Mouse (Mus musculus) midbrain, embryonic 13.5 days (tissue): ENCODE data around the gene Mindy4. TPM values are rescaled to one million over a fixed set of nuclear protein-coding genes. Genes with fewer than 3 reads are reported as not detected.

Experiments
- ATAC-seq: fragments of 200-750 bp; cut with Nextera tagmentation; 2 replicates; pipeline ENCODE4 v1.8.0; 2017; ENCODE audit warnings: mild to moderate bottlenecking, moderate TSS enrichment, moderate library complexity
- H3K27ac ChIP-seq: fragments of 300-500 bp; sonication (generic); 2 replicates; pipeline ENCODE4 v1.5.1; 2015; ENCODE audit warnings: inconsistent platforms, mild to moderate bottlenecking, moderate library complexity
- H3K27me3 ChIP-seq: fragments of 300-500 bp; sonication (generic); 2 replicates; pipeline ENCODE4 v1.6.1; 2015; ENCODE audit warnings: mild to moderate bottlenecking, inconsistent platforms
- H3K36me3 ChIP-seq: fragments of 300-500 bp; sonication (generic); 2 replicates; pipeline ENCODE4 v1.6.1; 2015; ENCODE audit warnings: mild to moderate bottlenecking, inconsistent platforms
- H3K4me1 ChIP-seq: fragments of 300-500 bp; sonication (generic); replicated peaks from 2 replicates; pipeline ENCODE4 v1.6.1; 2015; ENCODE audit warnings: inconsistent platforms
- H3K4me2 ChIP-seq: fragments of 300-500 bp; sonication (generic); replicated peaks from 2 replicates; pipeline ENCODE4 v1.6.1; 2015; ENCODE audit warnings: moderate library complexity, mild to moderate bottlenecking, inconsistent platforms
- H3K4me3 ChIP-seq: fragments of 300-500 bp; sonication (generic); replicated peaks from 2 replicates; pipeline ENCODE4 v1.5.1; 2015; ENCODE audit warnings: mild to moderate bottlenecking, inconsistent platforms
- H3K9ac ChIP-seq: fragments of 300-500 bp; sonication (generic); replicated peaks from 2 replicates; pipeline ENCODE4 v1.6.1; 2015; ENCODE audit warnings: mild to moderate bottlenecking, inconsistent platforms
- H3K9me3 ChIP-seq: fragments of 300-500 bp; sonication (generic); 2 replicates; pipeline ENCODE4 v1.6.1; 2016; ENCODE audit warnings: mild to moderate bottlenecking, inconsistent platforms
- WGBS: fragments of 180-500 bp; shearing (Covaris S2); methylation state at CpG from one replicate; pipeline ENCODE4 v1.1.7; 2015; 5-methylcytosine and 5-hydroxymethylcytosine counted together
- polyA plus RNA-seq: library from polyadenylated mRNA; unstranded; fragments of >200 nt; fragmentation: Nextera tagmentation; extraction: Ambion mirVana; gene quantifications from 2 replicates; pipeline ENCODE4 v1.2.1, GENCODE M21; 2015

Gene Mindy4
- polyA plus RNA-seq, 1 experiment from 2014 or later, result 11.6 TPM

- no peak overlapping the region for H3K4me2 ChIP-seq
- H3K9me3 ChIP-seq, result no peaks in the 10 kb centered on the region
- peak; percentile 7; the same call in 1 of the 2 replicates for ATAC-seq
- no peak overlapping the region for H3K27ac ChIP-seq
- H3K4me1 ChIP-seq, result no peaks in the 10 kb centered on the region
- H3K9ac ChIP-seq, result no peak overlapping the region
- WGBS, result 87% methylated on average over 4 of the region's 4 CpGs
- peaks cover 7% of the 10 kb centered on the region for H3K36me3 ChIP-seq
- no peak overlapping the region for H3K4me3 ChIP-seq
- H3K27me3 ChIP-seq, result no peaks in the 10 kb centered on the region
These were observed 117.7 kb downstream of the Mindy4 start for GRCm38 (mm10) chr6:55320894-55321293.

- Histone ChIP-seq H3K27me3 (no peaks in the 10 kb centered on the region), H3K27ac (no peak overlapping the region), H3K36me3 (peaks cover 7% of the 10 kb centered on the region), H3K9me3 (no peaks in the 10 kb centered on the region), H3K4me2 (no peak overlapping the region), H3K4me3 (no peak overlapping the region), H3K4me1 (no peaks in the 10 kb centered on the region), H3K9ac (no peak overlapping the region)
- 81% methylated on average over 6 of the region's 6 CpGs for WGBS
- 0 out of 2 replicates have a peak, but pooled peaks have one; percentile 26 for ATAC-seq
These were observed 118.3 kb downstream of the Mindy4 start for GRCm38 (mm10) chr6:55321518-55321917.

GRCm38 (mm10) chr6:55322980-55323379 lies 119.8 kb downstream of the Mindy4 start:
- no peak overlapping the region for H3K4me3 ChIP-seq
- no peaks in the 10 kb centered on the region for H3K9me3 ChIP-seq
- no peak overlapping the region for H3K9ac ChIP-seq
- no peak overlapping the region for H3K4me2 ChIP-seq
- H3K36me3 ChIP-seq, result peaks cover 7% of the 10 kb centered on the region
- WGBS, result 100% methylated on average over 2 of the region's 2 CpGs
- H3K27ac ChIP-seq, result no peak overlapping the region
- H3K27me3 ChIP-seq, result no peaks in the 10 kb centered on the region
- ATAC-seq, result no peak
- no peaks in the 10 kb centered on the region for H3K4me1 ChIP-seq

GRCm38 (mm10) chr6:55323908-55324634 lies 120.9 kb downstream of the Mindy4 start:
- Histone ChIP-seq H3K4me3 (no peak overlapping the region), H3K4me2 (no peak overlapping the region), H3K9me3 (no peaks in the 10 kb centered on the region), H3K9ac (no peak overlapping the region), H3K27me3 (no peaks in the 10 kb centered on the region), H3K36me3 (no peaks in the 10 kb centered on the region), H3K4me1 (no peaks in the 10 kb centered on the region), H3K27ac (no peak overlapping the region)
- ATAC-seq, result no peak
- 96% methylated on average over 17 of the region's 17 CpGs for WGBS

GRCm38 (mm10) chr6:55324785-55325184 lies 121.6 kb downstream of the Mindy4 start:
- no peaks in the 10 kb centered on the region for H3K36me3 ChIP-seq
- no peak overlapping the region for H3K4me2 ChIP-seq
- no peaks in the 10 kb centered on the region for H3K9me3 ChIP-seq
- H3K9ac ChIP-seq, result no peak overlapping the region
- H3K4me3 ChIP-seq, result no peak overlapping the region
- no peak overlapping the region for H3K27ac ChIP-seq
- no peaks in the 10 kb centered on the region for H3K27me3 ChIP-seq
- ATAC-seq, result no peak
- WGBS, result 56% methylated on average over 1 of the region's 1 CpGs
- H3K4me1 ChIP-seq, result no peaks in the 10 kb centered on the region

- H3K27ac ChIP-seq, result no peak overlapping the region
- H3K4me1 ChIP-seq, result no peaks in the 10 kb centered on the region
- no peak overlapping the region for H3K9ac ChIP-seq
- no peaks in the 10 kb centered on the region for H3K9me3 ChIP-seq
- no peak for ATAC-seq
- no peak overlapping the region for H3K4me3 ChIP-seq
- H3K4me2 ChIP-seq, result no peak overlapping the region
- no peaks in the 10 kb centered on the region for H3K27me3 ChIP-seq
- no peaks in the 10 kb centered on the region for H3K36me3 ChIP-seq
- WGBS, result 90% methylated on average over 4 of the region's 4 CpGs
These were observed 123.1 kb downstream of the Mindy4 start for GRCm38 (mm10) chr6:55326299-55326698.

GRCm38 (mm10) chr6:55327326-55327725 lies 124.1 kb downstream of the Mindy4 start:
- H3K4me2 ChIP-seq, result no peak overlapping the region
- 89% methylated on average over 13 of the region's 13 CpGs for WGBS
- ATAC-seq, result no peak

GRCm38 (mm10) chr6:55328179-55328578 lies 125.0 kb downstream of the Mindy4 start:
- Histone ChIP-seq H3K4me3 (no peak overlapping the region), H3K9ac (no peak overlapping the region), H3K27me3 (no peaks in the 10 kb centered on the region), H3K4me2 (no peak overlapping the region), H3K4me1 (peaks cover 8% of the 10 kb centered on the region; the same call in 1 of the 2 replicates), H3K36me3 (no peaks in the 10 kb centered on the region), H3K27ac (no peak overlapping the region), H3K9me3 (no peaks in the 10 kb centered on the region)
- WGBS, result 83% methylated on average over 4 of the region's 4 CpGs
- no peak for ATAC-seq

More at GRCm38 (mm10) chr6:55327326-55327725, 124.1 kb downstream of the Mindy4 start:
- Histone ChIP-seq H3K4me1 (no peaks in the 10 kb centered on the region), H3K9me3 (no peaks in the 10 kb centered on the region), H3K36me3 (no peaks in the 10 kb centered on the region), H3K9ac (no peak overlapping the region), H3K27ac (no peak overlapping the region), H3K27me3 (no peaks in the 10 kb centered on the region), H3K4me3 (no peak overlapping the region)

GRCm38 (mm10) chr6:55331315-55331714 lies 128.1 kb downstream of the Mindy4 start:
- ATAC-seq, result no peak

GRCm38 (mm10) chr6:55332100-55332772 lies 129.1 kb downstream of the Mindy4 start:
- 0 out of 2 replicates have a peak, but pooled peaks have one; percentile 27 for ATAC-seq
- 36% methylated on average over 5 of the region's 5 CpGs for WGBS
- Histone ChIP-seq H3K4me2 (no peak overlapping the region), H3K36me3 (no peaks in the 10 kb centered on the region), H3K27ac (no peak overlapping the region), H3K9ac (no peak overlapping the region), H3K4me3 (no peak overlapping the region), H3K4me1 (peaks cover 19% of the 10 kb centered on the region), H3K27me3 (0 out of 2 replicates have a peak, but pooled peaks cover 5% of the 10 kb centered on the region), H3K9me3 (no peaks in the 10 kb centered on the region)

More at GRCm38 (mm10) chr6:55331315-55331714, 128.1 kb downstream of the Mindy4 start:
- Histone ChIP-seq H3K27me3 (0 out of 2 replicates have a peak, but pooled peaks cover under 1% of the 10 kb centered on the region), H3K27ac (no peak overlapping the region), H3K9me3 (no peaks in the 10 kb centered on the region), H3K36me3 (no peaks in the 10 kb centered on the region), H3K9ac (no peak overlapping the region), H3K4me1 (peaks cover 17% of the 10 kb centered on the region), H3K4me2 (no peak overlapping the region), H3K4me3 (no peak overlapping the region)
- WGBS, result 68% methylated on average over 6 of the region's 6 CpGs

- WGBS, result 73% methylated on average over 6 of the region's 6 CpGs
- Histone ChIP-seq H3K4me1 (peaks cover 19% of the 10 kb centered on the region), H3K9ac (no peak overlapping the region), H3K4me3 (no peak overlapping the region), H3K36me3 (no peaks in the 10 kb centered on the region), H3K27me3 (0 out of 2 replicates have a peak, but pooled peaks cover 5% of the 10 kb centered on the region), H3K27ac (no peak overlapping the region), H3K9me3 (no peaks in the 10 kb centered on the region), H3K4me2 (no peak overlapping the region)
- no peak for ATAC-seq
These were observed 129.6 kb downstream of the Mindy4 start for GRCm38 (mm10) chr6:55332773-55333109.

GRCm38 (mm10) chr6:55335989-55336514 lies 132.9 kb downstream of the Mindy4 start, which contains the start of gene Aqp1:
Aqp1 (plus strand) TSS chr6:55336432.
- Histone ChIP-seq H3K27me3 (0 out of 2 replicates have a peak, but pooled peaks cover 5% of the 10 kb centered on the region), H3K27ac (no peak within 1 kb of the TSS), H3K4me3 (no peak within 1 kb of the TSS), H3K36me3 (no peaks in the 10 kb centered on the region), H3K9ac (no peak within 1 kb of the TSS), H3K4me1 (peaks cover 19% of the 10 kb centered on the region), H3K9me3 (no peaks in the 10 kb centered on the region), H3K4me2 (no peak within 1 kb of the TSS)
- peak; percentile 72 for ATAC-seq
- 20% methylated on average over 12 of the region's 12 CpGs for WGBS
